Mouse (Mus musculus) lung, adult 18-20 months (tissue): ENCODE results near the gene 1700020A23Rik.

Source experiments
- DNase-seq, 2 experiments: peaks; one replicate each; pipeline ENCODE4 v3.0.0; 2022; ENCODE audit warnings: mixed read lengths in 2 of 2

1700020A23Rik gene

DNA sequence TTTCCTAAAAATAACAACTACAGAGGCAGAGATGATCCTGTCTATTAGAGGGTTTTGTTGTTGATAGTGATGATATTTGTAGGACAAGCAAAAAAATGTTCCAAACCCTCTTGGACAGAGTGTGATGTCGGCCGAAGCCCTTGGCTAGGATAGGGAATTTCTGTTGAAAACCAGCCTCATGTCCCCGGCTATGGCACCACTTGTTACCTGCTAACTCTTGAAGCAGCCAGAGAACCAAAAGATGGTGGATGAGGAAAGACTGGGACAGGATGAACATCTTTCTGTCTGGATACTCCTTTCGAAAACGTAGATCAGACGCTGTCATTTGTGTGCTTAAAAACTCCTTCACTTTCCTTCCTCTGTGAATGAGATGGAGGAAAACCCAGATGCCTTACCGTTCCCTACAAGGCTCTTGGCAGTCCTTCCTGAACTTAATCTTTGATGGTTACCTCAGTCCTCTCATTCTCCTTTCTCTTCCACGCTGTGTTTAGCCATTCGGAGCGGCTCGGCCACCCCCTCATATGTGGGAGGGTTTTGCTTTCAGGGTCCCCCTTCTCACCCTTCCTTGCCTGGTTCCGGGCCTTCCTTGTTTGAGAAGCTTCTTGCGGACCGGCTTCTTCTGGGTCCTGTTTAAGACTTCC, 46.1 kb downstream of the 1700020A23Rik start:
- DNase-seq = no peak

DNA sequence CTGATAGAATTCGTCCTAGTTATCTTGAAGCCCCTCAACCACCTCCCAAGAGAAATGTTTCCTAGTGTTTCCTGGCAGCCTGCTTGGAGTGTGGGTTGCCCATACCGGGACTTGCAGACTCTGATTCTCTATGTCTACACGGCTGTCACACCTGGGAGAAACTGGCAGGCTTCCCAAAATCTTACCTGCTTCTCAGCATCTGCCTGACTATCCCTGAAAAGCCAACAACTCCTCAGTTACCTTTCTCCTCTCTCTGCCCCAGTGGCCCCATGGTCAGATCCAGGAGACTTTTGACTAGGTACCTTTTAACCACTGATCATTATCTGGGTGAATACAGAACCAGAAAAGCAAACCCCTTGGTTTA, 46.6 kb downstream of the 1700020A23Rik start:
- no peak for DNase-seq

DNA sequence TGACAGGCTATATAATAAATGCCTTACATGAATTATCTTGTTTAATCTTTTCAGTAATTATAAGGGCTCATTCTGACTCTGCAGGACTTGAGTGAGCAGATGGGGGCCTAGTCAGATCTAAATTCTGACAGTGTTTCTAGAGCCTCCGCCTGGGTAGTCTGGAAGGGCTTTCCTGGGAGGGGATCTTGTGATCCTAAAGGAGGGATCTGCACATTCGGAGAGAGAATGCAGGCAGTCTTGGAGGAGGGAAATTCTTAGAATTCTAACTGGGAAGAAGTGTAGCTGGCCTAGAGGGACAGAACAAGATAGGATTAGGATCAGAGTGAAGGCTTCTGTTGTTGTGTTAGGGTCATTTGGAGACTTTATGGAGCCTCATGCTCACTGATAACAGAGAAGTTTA, 47.2 kb downstream of the 1700020A23Rik start:
- DNase-seq = no peak

DNA sequence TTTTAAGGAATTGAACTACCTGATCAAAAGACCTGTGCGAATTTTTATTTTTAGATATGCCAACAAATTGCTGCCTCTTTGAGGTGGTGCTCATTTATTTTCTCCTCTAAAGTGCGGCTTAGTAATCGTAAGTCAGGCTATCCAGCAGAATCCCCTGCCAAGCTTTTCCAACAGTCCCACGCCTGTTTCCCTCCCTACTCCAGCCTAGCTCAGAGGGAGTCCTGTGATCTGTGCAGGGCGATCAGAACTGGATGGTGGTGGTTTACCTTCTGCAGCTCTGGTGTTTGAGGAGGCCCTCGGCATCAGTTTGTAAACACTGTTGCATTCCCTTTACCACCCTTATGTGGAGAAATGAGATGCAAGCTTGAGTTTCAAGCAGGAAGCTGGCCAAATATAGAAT, 48.4 kb downstream of the 1700020A23Rik start:
- no peak for DNase-seq

DNA sequence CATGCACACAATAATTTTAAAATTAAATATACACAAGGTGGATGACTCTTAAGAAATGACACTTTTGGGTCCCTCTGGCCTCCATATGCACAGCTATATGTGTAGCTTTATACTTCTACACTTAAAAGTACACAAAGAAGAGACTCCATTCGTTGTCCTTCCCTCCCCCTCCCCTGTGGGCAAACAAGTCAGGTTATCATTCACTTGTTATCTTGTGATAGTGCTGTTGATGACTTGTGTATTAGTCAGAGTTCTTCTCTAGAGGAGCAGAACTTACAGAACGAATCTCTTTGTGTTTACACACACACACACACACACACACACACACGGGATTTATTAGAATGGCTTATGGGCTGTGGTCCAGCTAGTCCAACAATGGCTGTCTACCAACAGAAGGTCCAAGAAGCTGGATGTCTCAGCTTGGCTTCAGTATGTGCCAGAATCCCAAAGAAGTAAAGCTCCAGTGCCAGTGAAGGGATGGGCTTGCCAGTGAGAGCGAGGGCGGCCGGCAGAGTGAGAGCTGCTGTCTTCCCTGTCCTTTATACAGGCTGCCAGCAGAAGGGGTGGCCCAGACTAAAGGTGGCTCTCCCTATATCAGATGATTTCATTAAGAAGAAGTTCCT, 49.8 kb downstream of the 1700020A23Rik start:
- no peak for DNase-seq
